Mouse (Mus musculus): Measurements from ENCODE around the gene Prickle3. TPM values are rescaled to one million over a fixed set of nuclear protein-coding genes. Genes with fewer than 3 reads are reported as not detected.

The Prickle3 gene
- polyA plus RNA-seq, 2 experiments = 9.5 to 23.4 TPM

DNA sequence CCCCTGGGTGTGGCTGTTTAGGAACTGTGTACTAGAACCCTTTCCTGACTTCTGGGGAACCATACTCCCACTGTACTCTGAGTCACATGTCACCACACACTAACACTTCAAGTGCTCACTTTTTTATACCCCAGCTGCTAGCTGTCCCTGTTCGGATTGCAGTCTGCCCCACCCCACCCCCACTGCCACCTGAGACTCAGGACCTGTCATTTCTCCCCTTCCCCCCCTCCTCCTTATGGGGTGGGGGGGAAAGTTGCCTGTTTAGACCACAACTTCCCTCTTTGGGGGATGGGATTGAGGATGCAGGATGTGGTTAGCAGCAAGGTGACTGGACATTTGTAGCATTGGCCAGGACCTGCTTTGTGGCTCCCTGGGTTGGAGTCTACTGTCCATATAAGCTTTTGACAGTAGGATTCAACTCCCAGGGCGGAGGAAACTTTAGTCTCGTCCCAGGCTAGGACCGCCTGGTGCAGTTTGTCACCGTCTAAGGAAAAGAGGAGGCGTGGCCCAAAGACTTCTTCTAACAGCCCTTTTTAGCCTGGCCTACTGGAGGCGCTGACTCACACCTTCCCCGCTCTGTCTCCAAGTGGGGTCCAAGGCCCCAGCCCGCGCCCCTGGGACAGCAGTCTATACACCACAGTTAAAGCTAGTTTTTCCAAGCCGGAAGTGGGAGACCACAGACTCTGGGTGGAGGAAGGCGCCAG is 16.7 kb downstream of the Prickle3 start:
- TF ChIP-seq POLR2A (IDR thresholded peaks at IDR 0.05; ENCODE audit: borderline replicate concordance, extremely low read depth, insufficient read depth, insufficient read length) = no peak
- Histone ChIP-seq H3K4me1 (ENCODE audit: control insufficient read depth, insufficient read depth, low read length) (peaks cover 9% of the 10 kb centered on the region; the same call in 1 of the 2 replicates), H3K27me3 (ENCODE audit: control insufficient read depth, insufficient read depth, low read length) (no peaks in the 10 kb centered on the region), H3K27ac (replicated peaks; ENCODE audit: low read depth, low read length) (peak overlapping the region; percentile 73), H3K9me3 (ENCODE audit: control insufficient read depth, low read length) (no peaks in the 10 kb centered on the region), H3K4me3 (replicated peaks; ENCODE audit: low read length) (peak overlapping the region; percentile 24), H3K36me3 (ENCODE audit: control insufficient read depth, insufficient read depth, low read length) (no peaks in the 10 kb centered on the region), H3K4me2 (replicated peaks; ENCODE audit: low read depth, low read length, severe bottlenecking) (peak overlapping the region; percentile 47), H3K9ac (ENCODE audit: low read depth, low read length, severe bottlenecking) (no peak overlapping the region)
- DNase-seq (ENCODE audit: low spot score) (peak; percentile 58), ATAC-seq (ENCODE audit: low FRiP score, low read depth) (peak; percentile 19; the same call in 1 of the 2 replicates)
- WGBS = 44% methylated on average over 12 of the region's 12 CpGs

DNA sequence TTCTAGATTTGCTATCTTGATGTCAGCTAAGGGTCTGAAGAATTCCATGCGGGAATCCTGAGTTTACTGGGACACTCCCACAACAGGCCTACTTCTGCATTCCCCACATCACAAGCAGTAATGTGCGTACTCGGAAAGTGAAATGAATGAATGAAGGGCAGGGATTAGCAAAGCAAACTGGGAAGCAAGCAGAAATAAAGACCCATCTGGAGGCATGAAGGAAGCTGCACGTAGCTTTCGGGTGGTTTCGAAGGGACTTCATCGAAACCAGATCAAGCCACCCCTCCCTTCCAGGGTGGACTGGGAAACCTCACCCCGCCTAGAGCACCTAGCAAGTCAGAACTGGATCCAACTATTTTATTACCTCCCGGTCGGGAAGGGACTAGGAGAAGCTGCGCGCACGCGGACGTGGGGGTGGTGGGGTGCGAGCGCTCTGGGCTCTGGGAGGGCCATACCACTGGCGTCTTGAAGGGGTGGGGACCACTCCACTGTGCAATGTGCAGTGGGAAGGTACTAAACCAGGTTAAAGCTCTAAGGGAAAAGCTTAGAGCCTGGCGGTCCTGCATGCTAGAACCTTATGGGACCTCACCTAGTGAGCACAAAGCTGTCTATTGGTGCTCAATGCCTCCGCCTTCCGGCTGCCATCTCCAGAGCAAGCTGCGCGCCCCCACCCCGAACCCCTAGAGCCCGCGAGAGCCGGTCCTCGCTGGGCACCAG is 17.4 kb downstream of the Prickle3 start:
- Histone ChIP-seq H3K4me2 (replicated peaks; ENCODE audit: low read depth, low read length, severe bottlenecking) (peak overlapping the region; percentile 47), H3K4me1 (ENCODE audit: control insufficient read depth, insufficient read depth, low read length) (peaks cover 9% of the 10 kb centered on the region; the same call in 1 of the 2 replicates), H3K9me3 (ENCODE audit: control insufficient read depth, low read length) (no peaks in the 10 kb centered on the region), H3K4me3 (replicated peaks; ENCODE audit: low read length) (peak overlapping the region; percentile 24), H3K27ac (replicated peaks; ENCODE audit: low read depth, low read length) (peak overlapping the region; percentile 73), H3K9ac (ENCODE audit: low read depth, low read length, severe bottlenecking) (peak overlapping the region; percentile 7; the same call in 1 of the 2 replicates), H3K27me3 (ENCODE audit: control insufficient read depth, insufficient read depth, low read length) (no peaks in the 10 kb centered on the region), H3K36me3 (ENCODE audit: control insufficient read depth, insufficient read depth, low read length) (no peaks in the 10 kb centered on the region)
- DNase-seq (ENCODE audit: low spot score) (peak; percentile 42), ATAC-seq (ENCODE audit: low FRiP score, low read depth) (peak; percentile 19; the same call in 1 of the 2 replicates)
- WGBS = 33% methylated on average over 22 of the region's 28 CpGs
- no peak for TF ChIP-seq POLR2A (IDR thresholded peaks at IDR 0.05; ENCODE audit: borderline replicate concordance, extremely low read depth, insufficient read depth, insufficient read length)

DNA sequence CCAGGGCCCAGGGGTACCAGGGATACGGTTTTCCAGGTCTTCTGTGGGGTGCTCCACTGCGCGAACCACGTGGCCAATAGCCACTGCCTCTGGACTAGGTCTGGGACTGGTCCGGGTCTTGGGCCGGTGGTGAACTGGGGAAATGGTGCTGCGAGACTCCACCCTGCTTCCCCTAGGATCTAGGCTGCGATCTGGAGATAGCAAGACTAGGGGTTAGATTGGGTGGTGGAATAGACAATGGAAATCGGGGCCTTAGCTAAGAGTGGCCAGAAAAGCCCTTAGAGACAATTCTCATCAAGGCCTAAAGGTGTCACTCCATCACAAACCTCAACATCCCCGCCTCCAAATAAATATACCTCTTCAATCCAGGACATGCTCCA is 17.9 kb downstream of the Prickle3 start:
- WGBS = 40% methylated on average over 10 of the region's 10 CpGs
- no peak for TF ChIP-seq POLR2A (IDR thresholded peaks at IDR 0.05; ENCODE audit: borderline replicate concordance, extremely low read depth, insufficient read depth, insufficient read length)
- peak overlapping the region; percentile 7; the same call in 1 of the 2 replicates for H3K9ac ChIP-seq (ENCODE audit: low read depth, low read length, severe bottlenecking)
- no peaks in the 10 kb centered on the region for H3K9me3 ChIP-seq (ENCODE audit: control insufficient read depth, low read length)
- no peak for ATAC-seq (ENCODE audit: low FRiP score, low read depth)
- H3K27ac ChIP-seq (replicated peaks; ENCODE audit: low read depth, low read length) = peak overlapping the region; percentile 73; the same call in 1 of the 2 replicates
- peaks cover 9% of the 10 kb centered on the region; the same call in 1 of the 2 replicates for H3K4me1 ChIP-seq (ENCODE audit: control insufficient read depth, insufficient read depth, low read length)
- no peak for DNase-seq (ENCODE audit: low spot score)
- H3K36me3 ChIP-seq (ENCODE audit: control insufficient read depth, insufficient read depth, low read length) = no peaks in the 10 kb centered on the region
- peak overlapping the region; percentile 24 for H3K4me3 ChIP-seq (replicated peaks; ENCODE audit: low read length)
- no peaks in the 10 kb centered on the region for H3K27me3 ChIP-seq (ENCODE audit: control insufficient read depth, insufficient read depth, low read length)
- peak overlapping the region; percentile 47 for H3K4me2 ChIP-seq (replicated peaks; ENCODE audit: low read depth, low read length, severe bottlenecking)

DNA sequence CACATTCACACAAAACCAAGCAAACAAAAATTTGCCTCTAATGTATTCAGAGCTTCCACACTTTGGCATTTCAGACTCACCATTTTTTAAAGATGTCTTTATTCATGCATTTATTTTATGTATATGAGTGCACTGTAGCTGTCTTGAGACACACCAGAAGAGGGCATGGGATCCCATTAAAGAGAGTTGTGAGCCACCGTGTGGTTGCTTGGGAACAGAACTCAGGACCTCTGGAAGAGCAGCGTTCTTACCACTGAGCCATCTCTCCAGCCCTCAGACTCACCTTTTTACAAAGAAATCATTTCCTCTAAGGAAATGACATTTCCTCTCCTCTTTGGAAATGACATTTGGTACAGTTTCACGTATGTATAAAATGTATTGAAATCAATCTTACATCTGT is 21.9 kb downstream of the Prickle3 start:
- TF ChIP-seq POLR2A (IDR thresholded peaks at IDR 0.05; ENCODE audit: borderline replicate concordance, extremely low read depth, insufficient read depth, insufficient read length) = no peak
- no peaks in the 10 kb centered on the region for H3K36me3 ChIP-seq (ENCODE audit: control insufficient read depth, insufficient read depth, low read length)
- ATAC-seq (ENCODE audit: low FRiP score, low read depth) (no peak), DNase-seq (ENCODE audit: low spot score) (no peak)
- no peak overlapping the region for H3K27ac ChIP-seq (replicated peaks; ENCODE audit: low read depth, low read length)
- no peaks in the 10 kb centered on the region for H3K27me3 ChIP-seq (ENCODE audit: control insufficient read depth, insufficient read depth, low read length)
- no peak overlapping the region for H3K4me2 ChIP-seq (replicated peaks; ENCODE audit: low read depth, low read length, severe bottlenecking)
- H3K4me3 ChIP-seq (replicated peaks; ENCODE audit: low read length) = no peak overlapping the region
- H3K4me1 ChIP-seq (ENCODE audit: control insufficient read depth, insufficient read depth, low read length) = no peaks in the 10 kb centered on the region
- H3K9ac ChIP-seq (ENCODE audit: low read depth, low read length, severe bottlenecking) = no peak overlapping the region
- 48% methylated on average over 3 of the region's 3 CpGs for WGBS
- H3K9me3 ChIP-seq (ENCODE audit: control insufficient read depth, low read length) = no peaks in the 10 kb centered on the region

DNA sequence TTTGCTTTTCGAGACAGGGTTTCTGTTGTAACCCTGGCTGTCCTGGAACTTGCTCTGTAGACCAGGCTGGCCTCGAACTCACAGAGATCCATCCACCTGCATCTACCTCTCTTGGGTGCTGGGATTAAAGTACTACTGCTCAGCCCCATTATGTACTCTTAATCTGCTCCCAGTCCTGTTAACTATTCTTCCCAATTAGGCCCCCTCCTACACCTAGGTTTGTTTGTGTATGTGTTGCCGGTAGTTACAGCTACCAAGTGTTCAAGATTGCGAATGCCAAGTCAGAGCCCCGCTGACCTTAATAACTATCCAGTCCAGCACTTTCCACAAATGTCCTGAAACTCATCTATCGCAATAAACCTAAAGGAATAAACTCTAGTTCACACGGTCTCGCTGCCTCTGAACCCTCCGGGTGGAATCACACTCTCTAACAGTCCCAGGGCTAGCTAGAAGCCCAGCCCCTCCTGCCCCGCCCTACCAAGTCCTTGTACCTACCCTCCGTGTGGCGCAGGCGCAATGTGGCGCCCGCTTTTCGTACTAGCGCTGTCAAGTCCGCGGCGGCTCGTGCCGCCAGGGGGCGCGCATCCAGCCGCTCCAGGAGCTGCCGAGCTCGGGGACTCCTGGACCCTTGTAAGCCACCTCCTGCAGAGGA is 22.5 kb downstream of the Prickle3 start:
- no peak for TF ChIP-seq POLR2A (IDR thresholded peaks at IDR 0.05; ENCODE audit: borderline replicate concordance, extremely low read depth, insufficient read depth, insufficient read length)
- peak; percentile 90 for DNase-seq (ENCODE audit: low spot score)
- Histone ChIP-seq H3K36me3 (ENCODE audit: control insufficient read depth, insufficient read depth, low read length) (no peaks in the 10 kb centered on the region), H3K27ac (replicated peaks; ENCODE audit: low read depth, low read length) (no peak overlapping the region), H3K4me1 (ENCODE audit: control insufficient read depth, insufficient read depth, low read length) (no peaks in the 10 kb centered on the region), H3K27me3 (ENCODE audit: control insufficient read depth, insufficient read depth, low read length) (no peaks in the 10 kb centered on the region), H3K9me3 (ENCODE audit: control insufficient read depth, low read length) (no peaks in the 10 kb centered on the region), H3K9ac (ENCODE audit: low read depth, low read length, severe bottlenecking) (no peak overlapping the region; the same call in 1 of the 2 replicates), H3K4me2 (replicated peaks; ENCODE audit: low read depth, low read length, severe bottlenecking) (peak overlapping the region; percentile 43), H3K4me3 (replicated peaks; ENCODE audit: low read length) (peak overlapping the region; percentile 29)
- ATAC-seq (ENCODE audit: low FRiP score, low read depth) = peak; percentile 91
- 15% methylated on average over 25 of the region's 27 CpGs for WGBS
